Mouse (Mus musculus) forebrain, embryonic 15.5 days (tissue): ENCODE data around the gene Chd2. TPM values are rescaled to one million over a fixed set of nuclear protein-coding genes. Genes with fewer than 3 reads are reported as not detected.

ENCODE experiments used
- ATAC-seq: fragments of 200-750 bp; cut with Nextera tagmentation; replicated peaks from 2 replicates; pipeline ENCODE4 v1.8.0; 2017; ENCODE audit warnings: mild to moderate bottlenecking, moderate TSS enrichment, moderate library complexity
- H3K27ac ChIP-seq: fragments of 300-500 bp; sonication (generic); replicated peaks from 2 replicates; pipeline ENCODE4 v1.5.1; 2015; ENCODE audit warnings: mild to moderate bottlenecking, inconsistent platforms
- H3K27me3 ChIP-seq: fragments of 300-500 bp; sonication (generic); 2 replicates; pipeline ENCODE4 v1.6.1; 2015; ENCODE audit warnings: inconsistent platforms
- H3K36me3 ChIP-seq: fragments of 300-500 bp; sonication (generic); 2 replicates; pipeline ENCODE4 v1.6.1; 2015; ENCODE audit warnings: mild to moderate bottlenecking, inconsistent platforms
- H3K4me1 ChIP-seq: fragments of 300-500 bp; sonication (generic); 2 replicates; pipeline ENCODE4 v1.6.1; 2015; ENCODE audit warnings: inconsistent platforms
- H3K4me2 ChIP-seq: fragments of 300-500 bp; sonication (generic); replicated peaks from 2 replicates; pipeline ENCODE4 v1.6.1; 2015; ENCODE audit warnings: mild to moderate bottlenecking, inconsistent platforms
- H3K4me3 ChIP-seq: fragments of 300-500 bp; sonication (generic); 2 replicates; pipeline ENCODE4 v1.5.1; 2015; ENCODE audit warnings: mild to moderate bottlenecking, inconsistent platforms
- H3K9ac ChIP-seq: fragments of 300-500 bp; sonication (generic); replicated peaks from 2 replicates; pipeline ENCODE4 v1.6.1; 2015; ENCODE audit warnings: mild to moderate bottlenecking, inconsistent platforms
- H3K9me3 ChIP-seq: fragments of 300-500 bp; sonication (generic); 2 replicates; pipeline ENCODE4 v1.6.1; 2016; ENCODE audit warnings: inconsistent platforms
- WGBS: fragments of 180-500 bp; shearing (Covaris S2); methylation state at CpG from one replicate; pipeline ENCODE4 v1.1.7; 2015; ENCODE audit warnings: mixed read lengths; 5-methylcytosine and 5-hydroxymethylcytosine counted together
- polyA plus RNA-seq: library from polyadenylated mRNA; unstranded; fragments of >200 nt; fragmentation: Nextera tagmentation; extraction: Ambion mirVana; gene quantifications from 2 replicates; pipeline ENCODE4 v1.2.1, GENCODE M21; 2015

Gene Chd2
- polyA plus RNA-seq, 1 experiment from 2014 or later: 67.1 TPM

DNA sequence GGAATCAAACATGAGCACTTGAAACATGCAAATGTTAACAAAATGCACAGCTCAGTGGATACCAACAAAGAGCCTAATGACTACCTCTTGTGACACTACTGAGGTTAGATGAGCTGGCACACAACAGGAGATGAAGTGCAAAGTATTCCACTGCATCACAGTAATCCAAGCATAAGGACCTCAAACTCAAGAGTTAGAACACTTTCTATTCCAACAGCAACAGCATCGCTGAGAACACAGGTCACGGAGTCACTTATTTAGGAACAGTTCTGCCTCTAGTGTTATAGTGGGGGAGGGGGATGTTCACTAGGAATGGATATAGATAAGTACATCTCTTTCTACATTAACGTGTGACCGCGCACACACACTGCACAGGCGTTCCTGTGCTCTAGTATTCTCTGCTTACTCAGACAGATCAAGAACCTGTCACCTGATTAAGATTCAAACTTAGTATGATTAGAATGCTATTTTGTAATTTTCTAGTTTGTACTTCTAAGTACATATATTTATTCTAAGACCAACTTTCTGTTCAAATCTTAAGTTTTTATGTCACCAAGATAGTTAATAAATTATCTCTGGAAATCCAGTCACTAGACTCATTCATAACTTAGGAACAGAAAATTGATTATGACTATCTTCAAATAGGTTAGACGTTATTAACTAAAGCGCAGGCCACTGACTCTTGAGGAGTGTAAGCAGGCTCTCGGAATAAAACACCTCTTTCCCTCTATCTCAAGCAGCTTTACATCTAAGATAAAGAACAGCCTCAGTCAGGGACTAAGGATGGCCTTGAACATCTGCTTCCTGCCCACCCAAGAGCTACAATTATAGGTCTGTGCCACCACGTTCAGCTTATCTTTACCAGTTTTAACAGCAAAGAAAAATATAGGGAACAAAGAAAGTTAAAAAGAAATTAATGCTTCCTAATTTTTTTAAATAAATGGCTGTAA, 5.2 kb upstream of the Chd2 start:
- no peak for ATAC-seq
- 0 out of 2 replicates have a peak overlapping the region, but pooled peaks have one; percentile 1 for H3K4me2 ChIP-seq
- 67% methylated on average over 10 of the region's 10 CpGs for WGBS
- peak overlapping the region; percentile 59 for H3K27ac ChIP-seq
- H3K4me1 ChIP-seq: peaks cover 34% of the 10 kb centered on the region
- no peaks in the 10 kb centered on the region for H3K27me3 ChIP-seq
- 0 out of 2 replicates have a peak, but pooled peaks cover 3% of the 10 kb centered on the region for H3K9me3 ChIP-seq
- no peak overlapping the region for H3K4me3 ChIP-seq
- H3K9ac ChIP-seq: no peak overlapping the region
- peaks cover 29% of the 10 kb centered on the region for H3K36me3 ChIP-seq

DNA sequence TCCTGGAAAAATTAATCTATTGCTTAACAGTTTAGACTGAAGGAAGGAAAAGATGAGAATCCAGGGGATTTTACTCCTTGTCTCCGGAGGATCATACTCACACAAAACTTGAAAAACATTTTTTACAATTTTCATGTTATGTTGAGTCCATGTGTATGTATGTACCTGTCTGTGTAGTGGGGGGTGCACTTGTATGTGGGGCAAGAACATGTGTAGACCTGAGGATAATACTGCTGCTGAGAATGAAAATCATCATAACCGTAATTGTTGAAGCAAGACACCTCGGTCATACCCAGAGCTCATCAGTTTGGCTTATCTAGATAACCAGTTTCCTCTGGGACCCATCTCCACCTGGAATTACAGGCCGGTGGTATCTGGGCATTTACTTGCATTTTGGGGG, 3.4 kb upstream of the Chd2 start:
- no peak for ATAC-seq
- H3K36me3 ChIP-seq: peaks cover 22% of the 10 kb centered on the region
- H3K9ac ChIP-seq: no peak overlapping the region
- peaks cover 31% of the 10 kb centered on the region for H3K4me1 ChIP-seq
- no peaks in the 10 kb centered on the region for H3K27me3 ChIP-seq
- peak overlapping the region; percentile 31 for H3K27ac ChIP-seq
- WGBS: 89% methylated on average over 4 of the region's 4 CpGs
- H3K4me3 ChIP-seq: no peak overlapping the region
- no peak overlapping the region for H3K4me2 ChIP-seq
- H3K9me3 ChIP-seq: 0 out of 2 replicates have a peak, but pooled peaks cover 3% of the 10 kb centered on the region

DNA sequence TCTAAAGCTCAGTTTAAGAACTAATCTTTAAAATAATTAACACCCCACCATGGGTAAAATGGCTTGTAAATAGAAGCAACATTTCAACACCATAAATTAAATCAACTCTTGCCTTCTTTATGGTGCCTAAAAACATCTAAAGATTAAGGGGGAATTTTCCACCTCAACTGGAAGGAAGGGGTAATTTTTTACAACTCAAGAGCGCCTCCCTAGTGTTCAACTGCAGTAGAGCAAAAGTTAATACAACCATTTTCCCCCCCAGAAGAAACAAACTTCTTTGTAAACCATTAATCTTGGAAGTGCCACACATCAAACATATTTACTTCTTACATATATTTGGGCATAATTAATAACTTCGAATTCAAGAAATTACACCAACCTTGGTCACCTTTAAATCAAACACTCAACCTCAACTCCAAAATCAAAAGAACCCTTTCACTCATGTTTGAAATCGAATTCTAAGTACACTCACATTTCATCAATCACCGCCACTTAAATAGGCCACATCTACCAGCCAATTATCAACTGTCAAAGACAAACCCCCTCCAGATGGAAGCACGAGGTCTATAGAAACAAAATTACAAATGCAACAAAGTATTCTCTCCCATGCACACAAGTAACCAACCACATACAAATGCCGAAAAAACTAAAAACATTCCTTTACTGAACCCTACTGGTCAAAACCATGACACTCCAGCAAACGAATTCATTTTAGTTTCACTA, 662 bp upstream of the Chd2 start:
- peaks cover 7% of the 10 kb centered on the region; the same call in 1 of the 2 replicates for H3K36me3 ChIP-seq
- 57% methylated on average over 7 of the region's 7 CpGs for WGBS
- no peak for ATAC-seq
- H3K4me1 ChIP-seq: peaks cover 27% of the 10 kb centered on the region
- H3K27me3 ChIP-seq: no peaks in the 10 kb centered on the region
- H3K9ac ChIP-seq: no peak overlapping the region
- H3K9me3 ChIP-seq: 0 out of 2 replicates have a peak, but pooled peaks cover 3% of the 10 kb centered on the region
- peak overlapping the region; percentile 57 for H3K4me3 ChIP-seq
- H3K27ac ChIP-seq: peak overlapping the region; percentile 96
- no peak overlapping the region for H3K4me2 ChIP-seq

DNA sequence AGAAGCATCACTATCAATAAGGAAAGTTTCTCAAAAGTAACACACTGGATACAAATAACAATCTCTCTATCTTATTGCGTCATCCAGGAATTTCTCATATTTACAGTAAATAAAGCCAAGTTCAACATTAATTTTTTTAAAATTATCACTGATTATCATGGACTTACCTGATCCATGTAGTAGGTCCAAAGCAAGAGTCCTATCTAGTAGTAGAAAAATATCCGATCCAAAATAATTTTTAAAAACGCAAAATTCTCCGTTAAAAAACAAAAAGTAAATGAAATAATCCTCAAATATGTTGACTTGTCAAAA, 595 bp downstream of the Chd2 start:
- Histone ChIP-seq H3K4me1 (peaks cover 26% of the 10 kb centered on the region), H3K27me3 (no peaks in the 10 kb centered on the region), H3K4me2 (peak overlapping the region; percentile 49), H3K27ac (peak overlapping the region; percentile 96), H3K9ac (peak overlapping the region; percentile 76), H3K4me3 (peak overlapping the region; percentile 57), H3K9me3 (0 out of 2 replicates have a peak, but pooled peaks cover 3% of the 10 kb centered on the region), H3K36me3 (0 out of 2 replicates have a peak, but pooled peaks cover 4% of the 10 kb centered on the region)
- 2% methylated on average over 4 of the region's 4 CpGs for WGBS
- no peak for ATAC-seq

DNA sequence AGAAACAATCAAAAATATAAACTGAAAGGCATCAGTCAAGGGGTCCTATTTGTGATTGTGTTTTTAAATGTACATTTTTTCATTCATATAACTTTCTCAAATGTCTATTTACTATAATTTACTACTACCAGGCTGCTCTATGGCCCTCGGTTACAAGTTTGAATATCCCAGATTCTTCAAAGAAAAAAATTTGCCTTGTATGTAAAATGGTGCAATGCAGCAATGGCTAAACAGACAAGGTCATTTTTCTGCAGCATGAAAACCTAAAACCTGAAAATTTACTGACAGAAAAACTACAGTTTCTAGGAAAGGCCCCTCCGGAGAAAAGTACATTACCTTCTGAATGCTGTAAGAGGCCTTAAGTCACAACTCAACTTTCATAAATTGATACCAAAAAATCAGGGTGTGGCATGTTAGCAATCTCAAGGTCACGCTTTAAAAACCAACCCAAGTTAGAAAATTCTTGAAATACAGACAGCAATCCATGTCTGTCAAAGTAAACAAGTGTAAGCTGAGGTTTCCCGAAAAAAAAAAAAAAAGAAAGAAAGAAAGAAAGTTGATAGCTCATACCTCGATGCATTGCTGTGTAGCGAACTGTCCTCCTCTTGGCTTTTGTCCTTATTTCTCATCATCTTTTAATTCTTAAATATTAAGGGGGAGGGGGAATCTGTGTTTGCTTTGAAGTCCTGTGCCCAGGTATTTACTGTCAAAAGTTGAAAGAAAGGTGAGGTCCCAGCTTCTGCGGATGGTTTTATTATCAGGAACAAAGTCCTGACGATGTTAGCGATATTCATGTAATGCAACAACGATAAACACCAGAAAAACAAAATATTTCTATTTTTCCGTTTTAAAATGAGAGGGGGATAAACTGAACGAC, 1.2 kb downstream of the Chd2 start:
- Histone ChIP-seq H3K4me3 (peak overlapping the region; percentile 57), H3K36me3 (0 out of 2 replicates have a peak, but pooled peaks cover 4% of the 10 kb centered on the region), H3K27me3 (no peaks in the 10 kb centered on the region), H3K4me1 (peaks cover 29% of the 10 kb centered on the region), H3K9me3 (0 out of 2 replicates have a peak, but pooled peaks cover 3% of the 10 kb centered on the region), H3K9ac (peak overlapping the region; percentile 76), H3K27ac (peak overlapping the region; percentile 77), H3K4me2 (peak overlapping the region; percentile 49)
- 0% methylated on average over 12 of the region's 12 CpGs for WGBS
- no peak for ATAC-seq

DNA sequence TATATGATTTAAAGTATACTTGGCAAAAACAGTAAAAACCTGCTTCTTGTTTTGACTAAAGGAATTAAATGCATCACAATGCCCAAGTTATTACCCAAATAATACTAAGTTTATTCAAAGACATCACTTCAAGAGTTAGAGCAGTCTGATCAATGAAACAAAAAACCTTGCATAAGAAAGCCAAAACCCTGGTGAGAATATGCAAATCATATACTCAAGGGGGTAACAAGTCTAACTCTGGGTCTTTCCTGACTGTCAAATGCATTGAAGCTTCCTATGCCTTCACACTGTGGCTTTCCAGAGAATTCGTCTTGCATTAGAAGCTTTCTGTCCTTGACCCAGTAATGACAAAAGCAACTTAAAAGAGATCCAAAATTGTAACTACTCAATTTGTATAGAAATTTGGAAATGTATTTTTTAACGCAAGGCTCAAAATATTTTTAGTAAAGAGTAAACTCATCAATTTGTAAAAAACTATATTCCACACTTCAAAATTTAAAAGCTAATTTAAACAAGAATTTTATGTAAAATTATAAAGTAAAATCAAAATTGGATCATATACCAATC, 2.4 kb downstream of the Chd2 start:
- no peak for ATAC-seq
- WGBS: 17% methylated on average over 2 of the region's 2 CpGs
- Histone ChIP-seq H3K9me3 (0 out of 2 replicates have a peak, but pooled peaks cover 3% of the 10 kb centered on the region), H3K36me3 (no peaks in the 10 kb centered on the region), H3K27me3 (no peaks in the 10 kb centered on the region), H3K27ac (peak overlapping the region; percentile 74), H3K4me2 (peak overlapping the region; percentile 64), H3K4me3 (peak overlapping the region; percentile 48), H3K4me1 (peaks cover 35% of the 10 kb centered on the region), H3K9ac (peak overlapping the region; percentile 55)

DNA sequence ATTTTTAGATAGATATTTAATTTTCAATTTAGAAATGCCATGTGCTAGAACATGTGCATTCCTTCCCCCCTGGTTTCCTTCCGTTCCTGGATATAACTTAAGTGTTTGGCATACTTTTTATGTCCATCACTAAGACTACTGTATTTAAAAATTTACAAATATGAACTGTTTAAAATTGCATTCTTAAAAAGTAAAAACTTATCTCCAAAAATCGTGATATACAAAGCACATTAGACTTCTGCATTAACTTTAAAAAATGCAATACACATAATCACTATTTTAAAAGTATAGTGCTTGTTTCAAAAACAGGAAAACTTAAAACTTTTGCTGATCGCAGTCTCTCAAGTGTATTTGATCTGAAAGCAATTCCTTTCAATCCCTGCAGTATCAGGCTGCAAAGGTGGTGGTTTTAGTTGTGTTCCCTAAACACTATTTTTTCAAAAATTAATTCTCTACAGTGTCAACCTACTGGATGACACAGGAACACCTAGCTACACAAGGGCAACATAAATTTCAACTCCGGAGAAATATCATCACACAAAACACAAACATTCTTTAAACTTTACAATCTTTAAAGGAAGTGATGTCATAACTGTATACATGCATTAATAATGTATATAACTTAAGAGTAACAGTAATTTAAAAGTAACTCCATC, 3.1 kb downstream of the Chd2 start:
- ATAC-seq: no peak
- Histone ChIP-seq H3K36me3 (no peaks in the 10 kb centered on the region), H3K9me3 (0 out of 2 replicates have a peak, but pooled peaks cover 3% of the 10 kb centered on the region), H3K27ac (peak overlapping the region; percentile 91), H3K4me1 (peaks cover 41% of the 10 kb centered on the region), H3K27me3 (no peaks in the 10 kb centered on the region), H3K4me2 (peak overlapping the region; percentile 64), H3K9ac (peak overlapping the region; percentile 56), H3K4me3 (peak overlapping the region; percentile 48)
- WGBS: 6% methylated on average over 4 of the region's 4 CpGs

DNA sequence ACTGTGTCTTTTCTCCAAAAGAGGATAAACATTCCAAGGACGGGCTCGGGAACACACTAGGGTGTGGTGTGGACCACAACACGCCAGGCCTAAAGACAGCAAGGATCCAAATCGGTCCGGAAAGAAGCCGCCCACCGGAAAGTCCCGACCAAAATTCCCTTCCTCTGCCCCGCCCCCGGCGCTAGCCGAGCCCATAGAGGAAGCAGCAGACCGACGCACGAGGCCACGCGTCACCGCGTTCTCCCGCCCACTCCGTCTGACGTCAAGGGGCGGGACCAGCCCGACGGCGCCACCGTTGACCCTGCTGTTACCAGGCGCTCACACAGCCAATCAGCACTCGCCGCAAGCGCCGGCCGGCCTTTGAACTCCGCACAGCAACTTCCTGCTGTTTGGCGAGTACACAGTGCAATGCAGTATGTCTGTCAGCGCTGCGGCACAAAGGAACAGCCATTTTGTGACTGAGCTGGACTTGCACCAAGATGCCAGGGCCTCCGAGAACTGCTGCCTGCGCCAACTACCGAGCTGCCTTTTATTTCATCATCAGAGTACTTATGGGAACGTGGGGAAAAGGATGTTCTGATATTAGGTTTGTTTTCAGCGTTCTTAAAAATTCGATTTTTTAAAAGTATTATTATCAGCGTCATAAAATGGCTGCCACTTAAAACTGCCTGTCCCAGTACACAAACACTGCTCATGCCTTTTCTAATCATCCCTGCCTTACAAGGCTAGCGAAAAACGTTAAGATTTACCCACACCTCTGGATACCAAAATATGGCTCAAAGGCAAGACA, 3.8 kb downstream of the Chd2 start:
- H3K4me3 ChIP-seq: peak overlapping the region; percentile 48
- peak overlapping the region; percentile 91 for H3K27ac ChIP-seq
- no peaks in the 10 kb centered on the region for H3K27me3 ChIP-seq
- no peaks in the 10 kb centered on the region for H3K36me3 ChIP-seq
- peak; percentile 99 for ATAC-seq
- peak overlapping the region; percentile 64 for H3K4me2 ChIP-seq
- peak overlapping the region; percentile 56 for H3K9ac ChIP-seq
- H3K9me3 ChIP-seq: no peaks in the 10 kb centered on the region
- H3K4me1 ChIP-seq: peaks cover 48% of the 10 kb centered on the region
- 0% methylated on average over 46 of the region's 46 CpGs for WGBS

DNA sequence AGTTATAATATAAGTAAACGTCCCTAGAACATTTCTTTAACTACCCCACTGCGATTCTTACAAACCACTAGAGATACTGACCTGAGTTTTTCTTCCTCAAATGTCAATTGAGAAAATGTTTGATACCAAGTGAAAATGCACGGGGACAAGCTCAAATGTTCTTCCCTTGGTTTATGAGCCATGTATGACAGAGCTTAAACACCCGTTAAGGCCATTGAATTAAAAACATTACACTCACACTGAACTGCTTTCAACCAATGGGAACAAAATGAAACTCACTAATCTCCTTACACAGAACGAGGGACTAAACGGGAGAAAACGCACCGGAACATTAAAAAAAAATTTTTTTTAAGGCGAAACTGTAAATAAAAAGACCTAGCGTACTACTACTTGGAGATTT, 4.4 kb downstream of the Chd2 start:
- H3K27ac ChIP-seq: peak overlapping the region; percentile 91
- H3K9ac ChIP-seq: peak overlapping the region; percentile 49
- WGBS: 16% methylated on average over 10 of the region's 10 CpGs
- no peaks in the 10 kb centered on the region for H3K9me3 ChIP-seq
- ATAC-seq: peak; percentile 9
- H3K4me2 ChIP-seq: peak overlapping the region; percentile 64
- no peaks in the 10 kb centered on the region for H3K27me3 ChIP-seq
- H3K4me1 ChIP-seq: peaks cover 52% of the 10 kb centered on the region
- H3K4me3 ChIP-seq: peak overlapping the region; percentile 48
- H3K36me3 ChIP-seq: no peaks in the 10 kb centered on the region

DNA sequence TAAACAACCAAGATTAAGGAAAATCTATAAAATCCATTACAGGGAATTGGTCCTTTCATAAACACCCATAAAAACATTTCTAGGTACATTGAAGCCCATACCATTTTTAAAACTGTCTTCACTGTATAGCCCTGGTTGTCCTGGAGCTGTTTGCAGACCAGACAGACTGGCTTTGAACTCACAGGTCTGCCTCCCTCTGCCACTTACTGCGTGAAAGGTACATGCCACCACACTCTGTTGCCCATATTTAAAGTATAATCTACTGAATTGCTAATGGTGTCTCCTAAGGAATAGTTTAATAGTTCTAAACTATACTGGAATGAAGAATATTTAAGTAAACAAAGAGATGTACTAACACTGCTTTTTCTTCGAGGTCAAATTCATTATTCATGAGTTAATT, 5.1 kb downstream of the Chd2 start:
- peak overlapping the region; percentile 48; the same call in 1 of the 2 replicates for H3K4me3 ChIP-seq
- no peaks in the 10 kb centered on the region for H3K36me3 ChIP-seq
- H3K4me1 ChIP-seq: peaks cover 55% of the 10 kb centered on the region
- no peak for ATAC-seq
- WGBS: 64% methylated on average over 2 of the region's 2 CpGs
- no peaks in the 10 kb centered on the region for H3K9me3 ChIP-seq
- H3K4me2 ChIP-seq: peak overlapping the region; percentile 64
- peak overlapping the region; percentile 91 for H3K27ac ChIP-seq
- H3K27me3 ChIP-seq: no peaks in the 10 kb centered on the region
- H3K9ac ChIP-seq: peak overlapping the region; percentile 49; the same call in 1 of the 2 replicates
